31 mouse cellular contexts compared by ENCODE assay signal in genomic region chr1:138173669-138174068, GRCm38 (mm10). TPM values are rescaled to one million over a fixed set of nuclear protein-coding genes. Genes with fewer than 3 reads are reported as not detected.
A peak's percentile ranks its signal among the peaks of the same experiment; 100 is the strongest.
DNase-seq lines count a peak whose midpoint lies in the region; ATAC-seq and TF ChIP-seq lines count a peak whose summit lies in the region.
"Had no signal": no experiment of that assay in that cellular context is flagged by ENCODE, and none has a peak within 500 bp of the region (broad histone marks: within the 10 kb centered on the region; RNA-seq: fewer than 3 reads in every experiment).

No protein-coding gene starts in this region.

- WGBS in heart, embryonic 16.5 days, result 75% methylated on average over 6 of the region's 6 CpGs
- WGBS in midbrain, embryonic 11.5 days, result 85% methylated on average over 6 of the region's 6 CpGs
- 87% methylated on average over 6 of the region's 6 CpGs for WGBS in midbrain, embryonic 15.5 days
- 9% methylated on average over 6 of the region's 6 CpGs for WGBS in bone marrow, adult 2 months
- WGBS in macrophage (ENCODE audit: missing documents), result 15% methylated on average over 6 of the region's 6 CpGs

- H3K4me1 ChIP-seq in heart, embryonic 16.5 days (ENCODE audit: control insufficient read depth, insufficient read depth, low read length), result no peaks in the 10 kb centered on the region
- H3K4me1 ChIP-seq in midbrain, embryonic 11.5 days (ENCODE audit: control insufficient read depth, insufficient read depth, low read length), result no peaks in the 10 kb centered on the region
- no peaks in the 10 kb centered on the region for H3K4me1 ChIP-seq in midbrain, embryonic 15.5 days
- H3K4me1 ChIP-seq in bone marrow, adult 2 months (ENCODE audit: control insufficient read depth, insufficient read depth, low read length), result no peaks in the 10 kb centered on the region; the same call in 1 of the 2 replicates
- H3K4me1 ChIP-seq: forebrain, embryonic 13.5 days; heart, embryonic 10.5 days; heart, embryonic 15.5 days; hindbrain, embryonic 10.5 days; hindbrain, embryonic 15.5 days; intestine, embryonic 15.5 days; neural tube, embryonic 15.5 days had no signal

- no peak for TF ChIP-seq POLR2A in bone marrow, adult 2 months (IDR thresholded peaks at IDR 0.05; ENCODE audit: borderline replicate concordance, control insufficient read depth, low read depth, low read length)

- intact Hi-C loops in heart, postnatal 36 days (cut with DNase I), result no loop called here

- DNase-seq in heart, postnatal 36 days, result no peak
- peak; percentile 31 for DNase-seq in midbrain, embryonic 11.5 days (ENCODE audit: low spot score, missing footprints)
- no peak for DNase-seq in thymus, adult 18-20 months
- no peak for DNase-seq in kidney, adult 9 months
- DNase-seq: adrenal gland, postnatal 14 days; cerebellum, adult 8-10 months; cerebellum, postnatal 36 days; gastrocnemius, postnatal 14 days; heart, adult 11 months; kidney, adult 8-10 months; kidney, postnatal 14 days; layer of hippocampus, adult 9-11 months; lung, embryonic 14.5 days; midbrain, embryonic 14.5 days; retina, postnatal 1 day; right cerebral cortex, postnatal 14 days; thymus, adult 2 months had no signal

- no peaks in the 10 kb centered on the region for H3K9me3 ChIP-seq in heart, embryonic 16.5 days (replicated peaks; ENCODE audit: control insufficient read depth, low read length)
- H3K9me3 ChIP-seq in midbrain, embryonic 11.5 days (ENCODE audit: control insufficient read depth, low read length), result no peaks in the 10 kb centered on the region
- no peaks in the 10 kb centered on the region for H3K9me3 ChIP-seq in midbrain, embryonic 15.5 days
- H3K9me3 ChIP-seq: forebrain, embryonic 13.5 days; heart, embryonic 10.5 days; heart, embryonic 15.5 days; hindbrain, embryonic 10.5 days; hindbrain, embryonic 15.5 days; intestine, embryonic 15.5 days; neural tube, embryonic 15.5 days had no signal

- no peaks in the 10 kb centered on the region for H3K27me3 ChIP-seq in heart, embryonic 16.5 days (ENCODE audit: control insufficient read depth, insufficient read depth, low read length)
- no peaks in the 10 kb centered on the region for H3K27me3 ChIP-seq in midbrain, embryonic 11.5 days (ENCODE audit: control insufficient read depth, insufficient read depth, low read length)
- no peaks in the 10 kb centered on the region for H3K27me3 ChIP-seq in midbrain, embryonic 15.5 days (replicated peaks)
- H3K27me3 ChIP-seq: forebrain, embryonic 13.5 days; heart, embryonic 15.5 days; hindbrain, embryonic 15.5 days; intestine, embryonic 15.5 days; neural tube, embryonic 15.5 days had no signal

- peak overlapping the region; percentile 40 for H3K4me3 ChIP-seq in heart, embryonic 16.5 days (ENCODE audit: low read length)
- no peak overlapping the region for H3K4me3 ChIP-seq in midbrain, embryonic 11.5 days (ENCODE audit: low read depth, low read length)
- no peak overlapping the region for H3K4me3 ChIP-seq in midbrain, embryonic 15.5 days
- peak overlapping the region; percentile 50 for H3K4me3 ChIP-seq in bone marrow, adult 2 months (replicated peaks; ENCODE audit: control insufficient read depth, low read depth, low read length)
- peak overlapping the region; percentile 83 for H3K4me3 ChIP-seq in macrophage (ENCODE audit: inconsistent target)
- H3K4me3 ChIP-seq: forebrain, embryonic 13.5 days; heart, embryonic 10.5 days; hindbrain, embryonic 10.5 days; hindbrain, embryonic 15.5 days; intestine, embryonic 15.5 days; neural tube, embryonic 15.5 days had no signal

- no peak overlapping the region; the same call in 1 of the 2 replicates for H3K9ac ChIP-seq in heart, embryonic 16.5 days (ENCODE audit: low read length)
- H3K9ac ChIP-seq in midbrain, embryonic 11.5 days (ENCODE audit: low read length), result no peak overlapping the region
- no peak overlapping the region for H3K9ac ChIP-seq in midbrain, embryonic 15.5 days
- H3K9ac ChIP-seq: forebrain, embryonic 13.5 days; heart, embryonic 15.5 days; hindbrain, embryonic 15.5 days; intestine, embryonic 15.5 days; lung, embryonic 14.5 days; neural tube, embryonic 15.5 days had no signal

- H3K36me3 ChIP-seq in heart, embryonic 16.5 days (ENCODE audit: control insufficient read depth, insufficient read depth), result no peaks in the 10 kb centered on the region
- H3K36me3 ChIP-seq in midbrain, embryonic 11.5 days (ENCODE audit: control insufficient read depth, insufficient read depth, low read length), result no peaks in the 10 kb centered on the region
- H3K36me3 ChIP-seq in midbrain, embryonic 15.5 days (replicated peaks), result no peaks in the 10 kb centered on the region
- H3K36me3 ChIP-seq in macrophage (ENCODE audit: inconsistent target), result peaks cover 5% of the 10 kb centered on the region; the same call in 1 of the 2 replicates
- H3K36me3 ChIP-seq: G1E; heart, embryonic 10.5 days; heart, embryonic 15.5 days; hindbrain, embryonic 10.5 days; hindbrain, embryonic 15.5 days; intestine, embryonic 15.5 days; neural tube, embryonic 15.5 days had no signal

- no peak overlapping the region for H3K4me2 ChIP-seq in heart, embryonic 16.5 days (ENCODE audit: low read depth, low read length)
- no peak overlapping the region for H3K4me2 ChIP-seq in midbrain, embryonic 11.5 days
- H3K4me2 ChIP-seq in midbrain, embryonic 15.5 days, result no peak overlapping the region
- H3K4me2 ChIP-seq: forebrain, embryonic 13.5 days; heart, embryonic 15.5 days; hindbrain, embryonic 15.5 days; intestine, embryonic 15.5 days; lung, embryonic 14.5 days; neural tube, embryonic 15.5 days had no signal

- no peak overlapping the region for H3K27ac ChIP-seq in heart, embryonic 16.5 days (ENCODE audit: low read length)
- no peak overlapping the region for H3K27ac ChIP-seq in midbrain, embryonic 11.5 days (ENCODE audit: low read depth, low read length)
- no peak overlapping the region for H3K27ac ChIP-seq in midbrain, embryonic 15.5 days
- H3K27ac ChIP-seq in bone marrow, adult 2 months (ENCODE audit: control insufficient read depth, insufficient read depth, low read depth, low read length, poor library complexity), result no peak overlapping the region
- H3K27ac ChIP-seq in macrophage, result peak overlapping the region; percentile 97
- H3K27ac ChIP-seq: forebrain, embryonic 13.5 days; heart, embryonic 10.5 days; heart, embryonic 15.5 days; hindbrain, embryonic 10.5 days; hindbrain, embryonic 15.5 days; intestine, embryonic 15.5 days; neural tube, embryonic 15.5 days; stomach, postnatal 0 days had no signal

- no peak for ATAC-seq in heart, embryonic 16.5 days (replicated peaks; ENCODE audit: extremely low read depth, insufficient read depth, low FRiP score)
- ATAC-seq in midbrain, embryonic 11.5 days (ENCODE audit: low FRiP score), result no peak
- no peak for ATAC-seq in midbrain, embryonic 15.5 days (replicated peaks)
- ATAC-seq: forebrain, embryonic 13.5 days; intestine, embryonic 15.5 days; Patski had no signal

- TF ChIP-seq CTCF in bone marrow, adult 2 months (IDR thresholded peaks at IDR 0.05; ENCODE audit: control insufficient read depth, insufficient read depth, low read length), result no peak

- H3K79me2 ChIP-seq in macrophage (ENCODE audit: inconsistent target), result peaks cover 64% of the 10 kb centered on the region

RNA-seq across cellular contexts. Expression of gene Ptprc, which starts 1.8 kb away (rescaled TPM):
- 9.9 and 27.3 TPM in 2 replicates for polyA plus RNA-seq in heart, embryonic 16.5 days (2015; fragmentation: Nextera tagmentation; extraction: Ambion mirVana)
- total RNA-seq in heart, postnatal 36 days (2021), result 1 to 10 TPM; 4.6 to 7.5 TPM
- 0.98 and 2.0 TPM in 2 replicates for polyA plus RNA-seq in midbrain, embryonic 11.5 days (2014; fragmentation: Nextera tagmentation; extraction: Ambion mirVana)
- 1.1 and 1.2 TPM in 2 replicates for polyA plus RNA-seq in midbrain, embryonic 15.5 days (2015; fragmentation: Nextera tagmentation; extraction: Ambion mirVana)
- 38.3 and 75.0 TPM in 2 replicates for polyA plus RNA-seq in bone marrow, adult 2 months (2011; ENCODE audit: insufficient read depth, insufficient read length, low replicate concordance, missing spikeins)
- total RNA-seq in macrophage (2018; cell fraction: chromatin; rRNA removed), result 1,000 to 10,000 TPM in 25 of 26 experiments, 100 to 1,000 TPM in 1; 921 to 3,220 (median 1,884) TPM
- 100 to 1,000 TPM; 188 to 418 (median 295) TPM for total RNA-seq in macrophage (2018; cell fraction: cytosol; rRNA removed)
- total RNA-seq in macrophage (2018; cell fraction: nucleus; rRNA removed), result 1,000 to 10,000 TPM in 25 of 26 experiments, 100 to 1,000 TPM in 1; 684 to 2,114 (median 1,348) TPM
- 131 to 243 TPM (median 195 TPM) in 3 replicates for polyA plus RNA-seq in macrophage (2018)
- polyA plus RNA-seq: G1E had no signal

Comparison
In these comparisons a context has a peak if more than half of its experiments do, and no peak if none do; other contexts are left out.
1. H3K4me3 ChIP-seq: peak in heart, embryonic 16.5 days (single experiment), bone marrow, adult 2 months (single experiment) and macrophage (single experiment); none in midbrain, embryonic 11.5 days (single experiment) and midbrain, embryonic 15.5 days (single experiment).